Mouse (Mus musculus): ENCODE measurements around the gene Gm6217. TPM values are rescaled to one million over a fixed set of nuclear protein-coding genes. Genes with fewer than 3 reads are reported as not detected.
"Not testable (repeated sequence)": the region's sequence is repeated elsewhere in the genome, so short reads cannot be mapped to it uniquely, and the experiment has no call there.

The Gm6217 gene
- polyA plus RNA-seq, 1 experiment from 2014 or later, result not detected

DNA sequence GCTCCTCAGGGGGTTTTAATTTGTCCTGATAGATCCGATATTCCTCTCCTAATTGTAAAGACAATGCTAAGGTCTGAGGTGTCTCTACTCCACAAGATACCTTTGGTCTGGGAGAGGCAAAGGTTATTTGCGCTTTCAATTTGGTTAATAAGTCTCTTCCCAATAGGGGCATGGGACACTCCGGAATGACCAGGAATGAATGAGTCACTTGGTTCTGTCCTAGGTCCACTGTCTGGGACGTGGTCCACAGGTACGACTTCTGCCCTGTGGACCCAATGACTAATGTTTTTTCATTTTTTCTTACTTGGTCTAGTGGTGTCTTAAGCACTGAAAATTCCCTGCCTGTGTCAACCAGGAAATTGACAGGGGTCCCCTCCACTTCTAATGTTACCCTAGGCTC is 7.5 kb upstream of the Gm6217 start:
- Histone ChIP-seq H3K4me1 (ENCODE audit: insufficient read depth) (no peaks in the 10 kb centered on the region), H3K27ac (ENCODE audit: low read depth) (no peak overlapping the region), H3K4me3 (ENCODE audit: low read depth, low read length) (no peak overlapping the region), H3K27me3 (ENCODE audit: insufficient read depth, low read length) (no peaks in the 10 kb centered on the region), H3K9me3 (ENCODE audit: low read length) (0 out of 2 replicates have a peak, but pooled peaks cover 2% of the 10 kb centered on the region), H3K4me2 (ENCODE audit: low read depth, low read length) (no peak overlapping the region), H3K36me3 (replicated peaks; ENCODE audit: insufficient read depth, low read length) (no peaks in the 10 kb centered on the region), H3K9ac (replicated peaks) (no peak overlapping the region)
- DNase-seq (no peak), ATAC-seq (no peak)
- TF ChIP-seq EP300 (IDR thresholded peaks at IDR 0.05; ENCODE audit: low read depth) (no peak), CTCF (IDR thresholded peaks at IDR 0.05; ENCODE audit: low read depth) (no peak)
- 76% methylated on average over 5 of the region's 5 CpGs for WGBS (ENCODE audit: insufficient replicate concordance)

DNA sequence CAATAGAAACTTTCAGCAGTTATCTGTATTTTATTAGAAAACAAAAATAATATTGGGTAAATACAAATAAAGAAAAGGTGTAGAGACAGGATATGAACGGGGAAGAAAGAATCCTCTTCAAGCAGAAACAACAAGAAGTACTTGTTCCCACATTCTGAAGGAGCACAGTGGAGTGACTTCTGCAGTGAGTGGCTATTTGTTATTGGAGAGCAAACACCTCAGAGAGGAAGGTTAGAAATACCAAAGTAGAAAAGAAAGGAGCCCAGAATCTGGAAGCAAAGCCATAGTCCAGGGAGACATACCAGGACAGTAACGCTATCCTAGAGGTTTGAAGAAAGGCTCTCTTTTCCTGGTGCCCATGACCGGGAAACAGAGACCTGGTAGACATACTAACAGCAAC is 641 bp downstream of the Gm6217 start:
- H3K4me1 ChIP-seq (ENCODE audit: insufficient read depth); H3K4me2 ChIP-seq (ENCODE audit: low read depth, low read length); DNase-seq; H3K9me3 ChIP-seq (ENCODE audit: low read length); H3K9ac ChIP-seq (replicated peaks); H3K36me3 ChIP-seq (replicated peaks; ENCODE audit: insufficient read depth, low read length); H3K27me3 ChIP-seq (ENCODE audit: insufficient read depth, low read length); H3K4me3 ChIP-seq (ENCODE audit: low read depth, low read length); H3K27ac ChIP-seq (ENCODE audit: low read depth); ATAC-seq: not testable (repeated sequence)
- 70% methylated on average over 3 of the region's 3 CpGs for WGBS (ENCODE audit: insufficient replicate concordance)

DNA sequence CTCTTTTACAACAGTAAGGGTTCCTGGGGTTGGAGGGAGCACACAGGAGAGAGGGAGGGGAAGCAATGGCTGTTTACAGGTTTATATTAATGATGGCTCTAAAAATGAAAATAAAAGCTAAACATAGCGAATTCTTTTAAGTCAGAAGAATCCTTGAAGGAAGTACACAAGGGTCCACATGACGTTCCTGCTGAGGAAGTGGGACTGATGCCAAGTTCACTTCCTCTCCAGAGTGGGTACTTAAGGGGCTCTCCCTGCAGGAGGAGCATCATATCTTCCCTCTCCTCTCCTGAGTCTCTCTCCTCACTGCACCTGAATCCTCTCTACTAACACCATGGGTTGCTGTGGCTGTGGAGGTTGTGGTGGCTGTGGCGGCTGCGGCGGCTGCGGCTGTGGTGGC is 6.5 kb downstream of the Gm6217 start, which contains the start of gene A030014E15Rik:
A030014E15Rik (plus strand) TSS at position 268 of the 400 bp plus-strand sequence.
- Histone ChIP-seq H3K27me3 (ENCODE audit: insufficient read depth, low read length) (no peaks in the 10 kb centered on the region), H3K27ac (ENCODE audit: low read depth) (no peak within 1 kb of the TSS), H3K4me2 (ENCODE audit: low read depth, low read length) (no peak within 1 kb of the TSS), H3K4me1 (ENCODE audit: insufficient read depth) (no peaks in the 10 kb centered on the region), H3K4me3 (ENCODE audit: low read depth, low read length) (no peak within 1 kb of the TSS), H3K9me3 (ENCODE audit: low read length) (no peaks in the 10 kb centered on the region), H3K9ac (replicated peaks) (no peak within 1 kb of the TSS), H3K36me3 (replicated peaks; ENCODE audit: insufficient read depth, low read length) (no peaks in the 10 kb centered on the region)
- TF ChIP-seq EP300 (IDR thresholded peaks at IDR 0.05; ENCODE audit: low read depth), result no peak
- TF ChIP-seq CTCF (IDR thresholded peaks at IDR 0.05; ENCODE audit: low read depth), result no peak
- DNase-seq (no peak), ATAC-seq (0 out of 2 replicates have a peak, but pooled peaks have one; percentile 19)
- WGBS (ENCODE audit: insufficient replicate concordance), result 82% methylated on average over 6 of the region's 6 CpGs

DNA sequence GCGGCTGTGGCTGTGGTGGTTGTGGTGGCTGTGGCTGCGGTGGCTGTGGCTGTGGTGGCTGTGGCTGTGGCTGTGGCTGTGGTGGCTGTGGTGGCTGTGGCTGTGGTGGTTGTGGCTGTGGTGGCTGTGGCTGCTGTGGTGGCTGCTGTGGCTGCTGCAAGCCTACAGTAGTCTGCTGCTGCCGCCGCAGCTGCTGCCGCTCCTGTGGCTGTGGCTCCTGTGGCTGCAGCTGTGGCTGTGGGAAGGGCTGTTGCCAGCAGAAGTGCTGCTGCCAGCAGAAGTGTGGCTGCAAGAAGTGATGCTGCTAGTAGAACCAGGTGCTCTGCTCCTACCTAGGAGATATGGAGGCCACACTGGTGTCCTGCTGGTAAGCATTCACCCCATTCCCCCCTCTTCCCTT is 17.8 kb downstream of the Gm6217 start:
- 73% methylated on average over 5 of the region's 5 CpGs for WGBS (ENCODE audit: insufficient replicate concordance)
- H3K27me3 ChIP-seq (ENCODE audit: insufficient read depth, low read length); DNase-seq; ATAC-seq; H3K9ac ChIP-seq (replicated peaks); H3K4me2 ChIP-seq (ENCODE audit: low read depth, low read length); H3K4me3 ChIP-seq (ENCODE audit: low read depth, low read length); H3K4me1 ChIP-seq (ENCODE audit: insufficient read depth); H3K27ac ChIP-seq (ENCODE audit: low read depth); H3K9me3 ChIP-seq (ENCODE audit: low read length); H3K36me3 ChIP-seq (replicated peaks; ENCODE audit: insufficient read depth, low read length): not testable (repeated sequence)

DNA sequence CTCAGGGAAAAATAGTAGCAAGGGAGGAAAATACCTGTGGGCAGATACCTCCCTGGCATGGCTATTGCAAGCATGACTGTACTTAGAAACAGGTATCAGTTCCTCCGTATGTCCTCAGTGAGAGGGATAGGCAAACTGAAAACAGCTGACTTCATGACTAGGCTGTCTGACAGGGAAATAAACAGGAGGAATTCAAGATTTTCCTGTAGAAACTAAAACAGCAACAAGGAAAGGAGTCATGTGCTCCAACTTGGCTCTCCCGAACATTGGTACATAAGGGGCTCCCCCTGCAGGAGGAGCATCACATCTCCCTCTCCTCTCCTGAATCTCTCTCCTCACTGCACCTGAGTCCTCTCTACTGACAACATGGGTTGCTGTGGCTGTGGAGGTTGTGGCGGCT is 18.2 kb downstream of the Gm6217 start, which contains the start of gene A030005L19Rik:
A030005L19Rik (plus strand) TSS at position 301 of the 400 bp plus-strand sequence.
- no peak for DNase-seq
- whole genome bisulfite sequencing (ENCODE audit: insufficient replicate concordance), result 83% methylated on average over 3 of the region's 3 CpGs
- ATAC-seq, result no peak
- no peak within 1 kb of the TSS for H3K4me3 ChIP-seq (ENCODE audit: low read depth, low read length)
- H3K9ac ChIP-seq (replicated peaks), result no peak within 1 kb of the TSS
- H3K27me3 ChIP-seq (ENCODE audit: insufficient read depth, low read length), result no peaks in the 10 kb centered on the region
- no peaks in the 10 kb centered on the region for H3K9me3 ChIP-seq (ENCODE audit: low read length)
- H3K27ac ChIP-seq (ENCODE audit: low read depth), result no peak within 1 kb of the TSS
- no peaks in the 10 kb centered on the region for H3K36me3 ChIP-seq (replicated peaks; ENCODE audit: insufficient read depth, low read length)
- peak; percentile 46 for TF ChIP-seq CTCF (IDR thresholded peaks at IDR 0.05; ENCODE audit: low read depth)
- no peak for TF ChIP-seq EP300 (IDR thresholded peaks at IDR 0.05; ENCODE audit: low read depth)
- no peak within 1 kb of the TSS for H3K4me2 ChIP-seq (ENCODE audit: low read depth, low read length)
- H3K4me1 ChIP-seq (ENCODE audit: insufficient read depth), result no peaks in the 10 kb centered on the region

DNA sequence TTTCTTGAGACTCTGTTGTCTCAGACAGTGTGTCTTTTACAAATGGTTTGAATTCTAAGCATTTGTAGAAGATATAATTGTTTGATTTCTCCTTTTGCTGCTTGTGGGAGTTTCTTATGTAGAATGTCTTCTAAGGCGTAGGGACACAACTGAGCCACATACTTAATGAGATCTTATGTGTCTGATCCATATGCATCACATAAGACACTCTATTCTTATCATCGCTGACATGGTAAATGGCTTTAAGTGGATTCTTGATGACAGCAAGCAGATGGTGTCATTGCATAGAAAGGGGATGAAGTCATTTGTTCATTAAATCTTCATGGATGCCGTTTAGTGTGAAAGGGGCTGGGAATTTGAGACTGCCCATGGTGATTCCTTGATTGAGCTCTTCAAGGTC is 25.3 kb downstream of the Gm6217 start:
- Histone ChIP-seq H3K9me3 (ENCODE audit: low read length) (no peaks in the 10 kb centered on the region), H3K4me3 (ENCODE audit: low read depth, low read length) (no peak overlapping the region), H3K27me3 (ENCODE audit: insufficient read depth, low read length) (no peaks in the 10 kb centered on the region), H3K36me3 (replicated peaks; ENCODE audit: insufficient read depth, low read length) (peaks cover 14% of the 10 kb centered on the region), H3K4me2 (ENCODE audit: low read depth, low read length) (no peak overlapping the region), H3K9ac (replicated peaks) (no peak overlapping the region), H3K4me1 (ENCODE audit: insufficient read depth) (no peaks in the 10 kb centered on the region), H3K27ac (ENCODE audit: low read depth) (no peak overlapping the region)
- 90% methylated on average over 3 of the region's 3 CpGs for WGBS (ENCODE audit: insufficient replicate concordance)
- ATAC-seq, result no peak
- DNase-seq, result no peak
- TF ChIP-seq CTCF (IDR thresholded peaks at IDR 0.05; ENCODE audit: low read depth) (no peak), EP300 (IDR thresholded peaks at IDR 0.05; ENCODE audit: low read depth) (no peak)

DNA sequence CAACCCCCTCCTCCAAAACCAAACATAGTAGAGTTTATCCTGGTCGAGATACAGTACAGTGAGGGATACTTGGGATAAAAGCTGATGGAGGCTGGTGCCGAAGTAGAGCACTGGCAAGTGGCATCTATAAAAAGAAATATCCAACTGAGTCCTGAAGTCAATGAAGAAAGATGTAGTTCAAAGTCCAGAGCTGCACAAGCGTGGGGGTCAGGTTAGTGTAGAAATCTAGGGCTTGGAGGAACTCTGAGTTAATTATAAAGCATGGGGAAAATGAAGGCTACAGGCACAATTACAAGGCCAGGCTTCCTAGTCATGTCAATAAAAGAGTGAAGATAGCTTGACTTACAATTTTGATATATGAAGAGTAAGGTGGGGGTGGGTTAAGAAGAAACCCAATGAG is 30.0 kb downstream of the Gm6217 start:
- ATAC-seq, result no peak
- H3K36me3 ChIP-seq (replicated peaks; ENCODE audit: insufficient read depth, low read length), result peaks cover 46% of the 10 kb centered on the region
- H3K27ac ChIP-seq (ENCODE audit: low read depth), result no peak overlapping the region
- no peak overlapping the region for H3K4me2 ChIP-seq (ENCODE audit: low read depth, low read length)
- no peak overlapping the region for H3K4me3 ChIP-seq (ENCODE audit: low read depth, low read length)
- 86% methylated on average over 3 of the region's 3 CpGs for WGBS (ENCODE audit: insufficient replicate concordance)
- no peaks in the 10 kb centered on the region for H3K9me3 ChIP-seq (ENCODE audit: low read length)
- H3K4me1 ChIP-seq (ENCODE audit: insufficient read depth), result no peaks in the 10 kb centered on the region
- TF ChIP-seq EP300 (IDR thresholded peaks at IDR 0.05; ENCODE audit: low read depth) (no peak), CTCF (IDR thresholded peaks at IDR 0.05; ENCODE audit: low read depth) (no peak)
- H3K9ac ChIP-seq (replicated peaks), result no peak overlapping the region
- H3K27me3 ChIP-seq (ENCODE audit: insufficient read depth, low read length), result no peaks in the 10 kb centered on the region
- DNase-seq, result no peak

Data from liver, postnatal 0 days (tissue).